Mouse (Mus musculus): ENCODE measurements around the gene Tmem97. TPM values are rescaled to one million over a fixed set of nuclear protein-coding genes. Genes with fewer than 3 reads are reported as not detected.

Tmem97 gene
- polyA plus RNA-seq, 1 experiment = 15.9 TPM

DNA sequence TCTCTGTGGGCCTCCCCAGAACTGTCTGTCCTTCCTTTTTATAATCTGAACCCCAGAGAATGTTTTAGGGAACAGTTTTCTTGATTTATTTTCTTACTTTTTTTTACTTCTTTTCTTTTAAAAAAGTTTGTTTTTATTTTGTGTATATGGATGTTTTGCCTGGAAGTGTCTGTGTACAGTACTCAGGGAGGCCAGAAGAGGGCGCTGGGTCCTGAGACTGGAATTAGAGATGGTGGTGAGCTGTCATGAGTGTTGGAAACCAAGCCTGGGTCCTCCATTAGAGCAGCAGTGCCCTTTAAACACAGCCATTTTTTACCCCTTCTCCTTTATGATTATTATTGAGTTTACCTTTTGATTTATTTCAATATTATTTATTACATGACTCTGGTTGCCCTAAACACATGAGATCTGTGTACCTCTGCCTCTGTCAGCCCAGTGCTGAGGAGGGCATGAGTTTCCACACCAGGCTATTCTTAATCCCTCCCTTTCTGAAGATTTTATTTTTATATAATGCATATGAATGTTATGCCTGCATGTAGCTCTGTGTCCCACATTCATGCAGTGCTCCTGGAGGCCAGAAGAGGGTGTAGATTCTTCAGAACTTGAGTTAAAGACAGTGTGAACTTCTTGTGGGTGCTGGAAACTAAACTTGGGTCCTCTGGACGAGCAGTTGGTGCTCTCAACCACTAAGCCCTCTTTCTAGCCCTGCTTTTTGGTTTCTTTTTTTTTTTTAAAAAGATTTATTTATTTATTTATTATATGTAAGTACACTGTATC lies 34.8 kb downstream of the Tmem97 start:
- WGBS = 65% methylated on average over 2 of the region's 2 CpGs
- Histone ChIP-seq H3K4me1 (ENCODE audit: control insufficient read depth, insufficient read depth, low read length) (peaks cover 14% of the 10 kb centered on the region; the same call in 1 of the 2 replicates), H3K27me3 (ENCODE audit: control insufficient read depth, insufficient read depth, low read length) (no peaks in the 10 kb centered on the region), H3K27ac (ENCODE audit: insufficient read depth, low read length) (no peak overlapping the region), H3K4me3 (replicated peaks; ENCODE audit: insufficient read depth, low read depth, low read length) (no peak overlapping the region)
- TF ChIP-seq CTCF (IDR thresholded peaks at IDR 0.05; ENCODE audit: borderline replicate concordance, insufficient read depth, low read depth, low read length) = peak; percentile 37; the same call in 1 of the 2 replicates
- no peak for TF ChIP-seq POLR2A (IDR thresholded peaks at IDR 0.05; ENCODE audit: borderline replicate concordance, insufficient read depth, low read length)
- DNase-seq = no peak

DNA sequence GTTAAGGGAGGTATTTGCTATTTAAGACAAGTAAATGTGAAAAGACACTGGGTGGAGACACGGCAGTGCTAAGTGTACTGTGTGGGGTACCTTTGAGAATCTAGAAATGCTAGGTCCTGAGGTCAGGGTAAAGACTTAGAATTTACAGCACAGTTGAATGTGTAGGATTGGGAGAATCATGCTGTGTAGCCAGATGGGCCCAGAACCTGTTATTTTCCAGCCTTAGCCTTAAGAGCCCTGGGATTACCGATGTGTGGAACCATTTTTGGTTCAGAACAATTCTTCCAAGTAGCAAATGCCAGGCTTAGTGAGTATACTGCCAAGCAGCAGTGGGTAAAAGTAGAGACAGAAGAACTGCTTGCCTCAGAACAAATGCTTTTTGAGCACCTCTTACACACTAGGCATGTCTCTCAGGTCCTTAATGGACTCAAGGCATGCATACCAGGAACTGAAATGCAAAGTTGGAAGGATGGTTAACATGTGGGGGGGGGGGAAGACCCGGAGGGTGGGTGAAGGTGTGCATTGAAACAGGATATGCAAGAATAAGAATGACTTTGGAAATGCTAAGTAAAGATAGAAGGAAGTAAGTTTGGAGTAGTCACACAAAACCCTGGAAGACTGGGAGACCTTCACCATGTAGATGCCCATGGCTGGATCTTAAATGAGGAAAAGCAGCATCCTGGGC lies 37.3 kb downstream of the Tmem97 start:
- Histone ChIP-seq H3K27me3 (ENCODE audit: control insufficient read depth, insufficient read depth, low read length) (no peaks in the 10 kb centered on the region), H3K4me3 (replicated peaks; ENCODE audit: insufficient read depth, low read depth, low read length) (peak overlapping the region; percentile 80), H3K27ac (ENCODE audit: insufficient read depth, low read length) (peak overlapping the region; percentile 42), H3K4me1 (ENCODE audit: control insufficient read depth, insufficient read depth, low read length) (peaks cover 14% of the 10 kb centered on the region; the same call in 1 of the 2 replicates)
- 33% methylated on average over 3 of the region's 3 CpGs for WGBS
- DNase-seq = peak; percentile 42 to 64
- no peak for TF ChIP-seq CTCF (IDR thresholded peaks at IDR 0.05; ENCODE audit: borderline replicate concordance, insufficient read depth, low read depth, low read length)
- TF ChIP-seq POLR2A (IDR thresholded peaks at IDR 0.05; ENCODE audit: borderline replicate concordance, insufficient read depth, low read length) = no peak

DNA sequence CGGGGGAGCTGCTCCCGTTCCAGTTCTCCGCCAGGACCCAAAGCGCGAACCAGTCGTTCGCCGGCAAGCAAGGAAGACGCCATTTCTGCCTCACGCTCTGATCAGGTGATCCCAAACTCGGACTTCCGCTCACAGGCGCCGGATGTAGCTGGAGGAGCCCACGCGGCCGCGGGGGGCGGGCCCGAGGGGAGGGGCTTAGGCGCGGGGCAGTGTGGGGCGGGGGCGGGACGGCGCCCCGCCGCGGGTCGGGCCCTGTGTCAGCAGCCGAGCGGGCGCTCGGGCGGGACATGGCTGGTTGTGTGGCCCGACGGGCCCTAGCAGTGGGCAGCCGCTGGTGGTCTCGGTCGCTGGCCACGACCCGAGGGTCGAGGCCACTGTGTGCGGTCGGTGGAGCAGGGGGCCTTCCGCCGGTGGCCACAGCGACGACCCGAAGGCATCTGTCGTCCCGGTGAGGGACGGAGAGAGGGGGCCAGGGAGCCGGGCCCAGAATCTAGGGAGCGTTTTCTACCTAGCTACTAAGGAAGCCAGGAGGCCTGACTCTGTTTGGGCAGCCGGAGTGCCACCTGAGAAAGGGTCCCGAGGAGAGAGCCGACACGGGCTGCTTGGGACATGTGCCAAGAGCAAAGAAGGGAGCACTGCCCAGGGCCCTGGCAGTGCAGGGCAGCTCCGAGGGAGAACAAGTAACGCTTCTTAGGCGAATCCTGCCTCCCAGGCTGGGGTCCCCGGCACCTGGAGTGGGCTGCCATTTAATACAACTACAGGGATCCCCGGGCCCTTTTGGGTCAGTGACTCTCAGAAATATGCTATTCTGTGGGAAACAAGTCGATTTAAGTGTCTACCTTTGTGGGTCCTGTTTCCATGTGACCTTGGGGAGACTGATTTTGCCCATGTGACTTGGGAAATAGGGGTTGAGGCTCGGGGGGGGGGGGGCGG lies 38.3 kb downstream of the Tmem97 start, which contains the start of the genes Tmem199 and Poldip2:
Gene Tmem199, minus strand, starts transcription at position 148 of the 933 bp plus-strand sequence.
Gene Poldip2, plus strand, starts transcription at position 169 of the 933 bp plus-strand sequence.
- TF ChIP-seq POLR2A (IDR thresholded peaks at IDR 0.05; ENCODE audit: borderline replicate concordance, insufficient read depth, low read length) = peak; percentile 91
- no peak for TF ChIP-seq CTCF (IDR thresholded peaks at IDR 0.05; ENCODE audit: borderline replicate concordance, insufficient read depth, low read depth, low read length)
- no peaks in the 10 kb centered on the region for H3K27me3 ChIP-seq (ENCODE audit: control insufficient read depth, insufficient read depth, low read length)
- H3K4me1 ChIP-seq (ENCODE audit: control insufficient read depth, insufficient read depth, low read length) = peaks cover 14% of the 10 kb centered on the region; the same call in 1 of the 2 replicates
- peak within 1 kb of the TSS; percentile 95 for H3K27ac ChIP-seq (ENCODE audit: insufficient read depth, low read length)
- peak; percentile 89 to 91 for DNase-seq
- H3K4me3 ChIP-seq (replicated peaks; ENCODE audit: insufficient read depth, low read depth, low read length) = peak within 1 kb of the TSS; percentile 83
- 1% methylated on average over 67 of the region's 67 CpGs for WGBS

DNA sequence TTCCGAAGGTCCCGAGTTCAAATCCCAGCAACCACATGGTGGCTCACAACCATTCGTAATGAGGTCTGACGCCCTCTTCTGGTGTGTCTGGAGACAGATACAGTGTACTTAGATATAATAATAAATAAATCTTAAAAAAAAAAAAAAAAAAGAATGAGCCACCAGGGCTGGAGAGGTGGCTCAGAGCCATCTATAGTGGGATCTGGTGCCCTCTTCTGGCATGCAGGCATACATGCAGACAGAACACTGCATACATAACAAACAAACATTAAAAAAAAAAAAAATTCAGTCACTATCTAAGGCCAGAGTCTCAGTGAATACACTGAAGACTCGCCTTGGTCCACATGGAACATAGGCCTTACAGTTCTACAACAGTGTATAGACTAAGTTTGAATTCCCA lies 41.4 kb downstream of the Tmem97 start:
- DNase-seq = no peak
- WGBS = 69% methylated on average over 5 of the region's 5 CpGs
- H3K27ac ChIP-seq (ENCODE audit: insufficient read depth, low read length) = no peak overlapping the region
- H3K4me3 ChIP-seq (replicated peaks; ENCODE audit: insufficient read depth, low read depth, low read length) = no peak overlapping the region
- H3K27me3 ChIP-seq (ENCODE audit: control insufficient read depth, insufficient read depth, low read length) = no peaks in the 10 kb centered on the region
- H3K4me1 ChIP-seq (ENCODE audit: control insufficient read depth, insufficient read depth, low read length) = peaks cover 10% of the 10 kb centered on the region; the same call in 1 of the 2 replicates
- TF ChIP-seq CTCF (IDR thresholded peaks at IDR 0.05; ENCODE audit: borderline replicate concordance, insufficient read depth, low read depth, low read length) = peak; percentile 37; the same call in 1 of the 2 replicates
- TF ChIP-seq POLR2A (IDR thresholded peaks at IDR 0.05; ENCODE audit: borderline replicate concordance, insufficient read depth, low read length) = no peak

DNA sequence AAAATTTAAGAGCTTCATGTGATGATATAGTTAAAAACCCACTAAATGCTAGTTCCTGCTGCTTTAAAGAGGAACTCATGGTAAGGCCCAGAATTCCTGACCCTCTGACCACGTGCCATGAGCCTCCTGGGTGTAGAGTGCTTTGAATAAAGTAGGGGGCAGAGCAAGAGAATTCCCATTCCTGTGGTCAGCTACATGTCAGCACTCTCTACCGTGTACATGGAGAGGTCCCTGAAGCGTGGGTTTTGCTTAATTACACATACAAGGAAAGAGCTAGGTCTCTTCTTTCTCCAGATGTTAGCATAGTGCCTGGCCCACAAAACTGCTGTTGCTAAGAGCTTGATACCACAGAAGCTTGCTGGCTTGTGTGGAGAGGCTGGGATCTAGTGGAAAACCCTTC lies 45.1 kb downstream of the Tmem97 start:
- peaks cover 15% of the 10 kb centered on the region for H3K4me1 ChIP-seq (ENCODE audit: control insufficient read depth, insufficient read depth, low read length)
- WGBS = 76% methylated on average over 3 of the region's 3 CpGs

GRCm38 (mm10) chr11:78502909-78503650 lies 47.5 kb downstream of the Tmem97 start, which contains the start of gene Sebox:
Gene Sebox, plus strand, starts transcription at chr11:78503447.
- TF ChIP-seq POLR2A (IDR thresholded peaks at IDR 0.05; ENCODE audit: borderline replicate concordance, insufficient read depth, low read length) (no peak; the same call in 1 of the 2 replicates), CTCF (IDR thresholded peaks at IDR 0.05; ENCODE audit: borderline replicate concordance, insufficient read depth, low read depth, low read length) (no peak)
- 12% methylated on average over 7 of the region's 7 CpGs for WGBS
- Histone ChIP-seq H3K4me3 (replicated peaks; ENCODE audit: insufficient read depth, low read depth, low read length) (peak within 1 kb of the TSS; percentile 9), H3K27me3 (ENCODE audit: control insufficient read depth, insufficient read depth, low read length) (no peaks in the 10 kb centered on the region), H3K27ac (ENCODE audit: insufficient read depth, low read length) (peak within 1 kb of the TSS; percentile 92), H3K4me1 (ENCODE audit: control insufficient read depth, insufficient read depth, low read length) (peaks cover 15% of the 10 kb centered on the region)
- DNase-seq = peak; percentile 90 to 94

More for the DNA sequence above, 45.1 kb downstream of the Tmem97 start:
- DNase-seq = no peak
- Histone ChIP-seq H3K27me3 (ENCODE audit: control insufficient read depth, insufficient read depth, low read length) (no peaks in the 10 kb centered on the region), H3K27ac (ENCODE audit: insufficient read depth, low read length) (no peak overlapping the region), H3K4me3 (replicated peaks; ENCODE audit: insufficient read depth, low read depth, low read length) (no peak overlapping the region)
- no peak for TF ChIP-seq POLR2A (IDR thresholded peaks at IDR 0.05; ENCODE audit: borderline replicate concordance, insufficient read depth, low read length)
- no peak for TF ChIP-seq CTCF (IDR thresholded peaks at IDR 0.05; ENCODE audit: borderline replicate concordance, insufficient read depth, low read depth, low read length)
